Mouse (Mus musculus): ENCODE data around the gene Prss23.

Prss23 gene

DNA sequence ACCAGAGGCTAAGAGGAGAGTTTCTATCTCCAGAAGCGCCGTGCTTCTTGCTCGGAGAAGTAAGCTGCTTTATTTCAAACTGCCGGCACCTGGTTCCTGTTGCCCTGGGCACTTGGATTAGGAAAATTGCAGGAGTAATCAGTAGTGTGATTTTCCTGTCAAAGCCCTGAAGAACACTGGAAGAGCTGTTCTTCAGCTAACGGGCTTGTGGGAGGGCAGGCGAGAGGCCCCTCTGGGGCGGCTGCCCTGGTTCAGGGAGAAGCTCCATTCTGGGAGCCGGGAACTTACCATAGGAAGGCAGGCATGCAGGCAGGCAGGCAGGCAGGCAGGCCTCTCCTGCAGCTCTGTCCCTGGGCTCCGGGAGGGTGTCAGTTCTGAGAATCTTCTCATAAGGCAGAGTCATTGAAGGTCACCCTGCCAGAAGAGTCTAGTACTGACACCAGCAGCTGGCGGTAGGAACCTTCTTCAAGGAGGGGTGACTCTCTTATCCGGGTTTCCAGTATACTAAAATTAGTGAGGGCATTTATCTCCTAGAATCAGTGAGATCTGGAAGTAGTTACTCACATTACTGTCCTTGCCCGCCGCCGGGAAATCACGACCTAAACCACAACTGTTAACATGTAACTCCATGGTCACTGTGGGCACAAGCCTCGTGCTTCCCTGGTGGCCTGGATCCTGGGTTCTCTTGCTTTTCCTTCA is at the start of gene Prss23:
Prss23 (minus strand) TSS at position 457 of the 699 bp plus-strand sequence.
- no peak for DNase-seq (ENCODE audit: low read depth)

DNA sequence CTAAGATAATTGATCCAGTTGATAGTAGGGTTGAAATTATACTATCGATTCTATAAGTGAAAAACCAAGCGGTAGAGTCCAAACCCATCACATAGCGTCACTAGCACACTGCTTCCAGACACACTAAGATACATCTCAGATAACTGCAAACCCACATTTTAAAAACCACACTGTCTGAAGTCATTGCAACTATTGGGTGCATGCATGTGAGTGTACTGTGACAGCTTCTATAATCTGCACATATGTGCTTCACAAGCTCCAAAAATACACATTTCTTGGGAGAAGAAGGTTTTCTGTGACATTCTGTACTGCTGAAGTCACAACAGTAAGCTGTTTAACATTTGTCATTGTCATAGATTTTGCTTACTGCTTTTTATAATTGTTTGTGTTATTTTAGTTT is 49.1 kb upstream of the Prss23 start:
- no peak for DNase-seq (ENCODE audit: low read depth)

DNA sequence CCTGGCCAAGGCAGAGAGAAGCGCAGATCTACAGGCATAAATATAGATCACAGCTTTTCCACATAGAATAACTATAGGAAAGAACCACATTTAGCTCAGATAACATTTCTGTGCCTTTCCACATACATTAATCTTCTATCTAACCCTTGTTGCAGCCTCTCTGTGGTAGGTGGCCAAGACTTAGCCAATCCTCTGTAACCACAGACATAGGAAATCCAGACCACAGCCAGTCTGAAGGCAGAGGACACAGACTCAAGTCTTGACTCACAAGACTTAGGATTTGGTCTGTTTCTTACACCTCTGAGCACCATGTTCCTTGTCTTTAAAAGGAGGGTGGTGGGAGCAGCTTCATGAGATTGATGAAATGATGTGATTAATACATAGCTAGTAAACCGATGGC is 37.6 kb upstream of the Prss23 start:
- DNase-seq (ENCODE audit: low read depth): no peak

DNA sequence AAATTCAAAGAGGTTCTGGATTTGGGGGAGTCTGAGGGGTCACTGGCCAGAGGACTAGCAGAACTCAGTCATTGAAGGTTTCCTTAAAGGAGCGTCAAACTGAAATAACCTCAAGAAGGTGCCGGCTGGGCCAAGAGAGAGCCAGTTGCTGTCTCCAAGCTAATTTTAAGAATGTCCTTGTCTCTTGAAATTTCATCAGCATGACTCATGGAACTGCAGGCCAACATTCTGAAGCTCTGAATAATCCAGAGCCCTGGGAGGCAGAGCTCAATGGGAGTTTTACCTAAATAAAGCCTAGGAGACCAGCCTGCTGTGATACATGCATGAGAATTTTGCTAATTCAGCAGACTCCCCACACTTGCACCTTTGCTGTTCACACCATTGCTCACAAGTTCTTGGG is 36.5 kb upstream of the Prss23 start:
- DNase-seq (ENCODE audit: low read depth): no peak

DNA sequence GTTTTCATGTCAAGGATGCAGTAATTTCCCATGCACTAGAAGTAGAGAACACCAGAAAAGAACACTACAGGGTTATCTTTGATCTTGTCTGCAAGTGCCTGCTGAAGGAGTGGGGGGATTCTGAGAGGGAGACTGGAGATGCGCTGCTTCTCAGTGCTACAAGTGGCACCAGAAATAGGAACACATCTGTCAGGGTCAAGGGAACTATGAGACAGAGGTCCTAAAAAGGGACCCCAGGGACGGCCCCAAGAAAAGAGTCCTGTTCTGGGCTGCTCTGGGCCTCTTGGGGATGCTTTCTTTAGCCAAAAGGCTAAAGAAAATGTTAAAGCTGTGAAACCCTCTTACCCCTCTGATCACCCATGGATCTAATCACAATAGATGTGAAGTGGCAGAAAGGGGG is 35.2 kb upstream of the Prss23 start:
- DNase-seq (ENCODE audit: low read depth): no peak

DNA sequence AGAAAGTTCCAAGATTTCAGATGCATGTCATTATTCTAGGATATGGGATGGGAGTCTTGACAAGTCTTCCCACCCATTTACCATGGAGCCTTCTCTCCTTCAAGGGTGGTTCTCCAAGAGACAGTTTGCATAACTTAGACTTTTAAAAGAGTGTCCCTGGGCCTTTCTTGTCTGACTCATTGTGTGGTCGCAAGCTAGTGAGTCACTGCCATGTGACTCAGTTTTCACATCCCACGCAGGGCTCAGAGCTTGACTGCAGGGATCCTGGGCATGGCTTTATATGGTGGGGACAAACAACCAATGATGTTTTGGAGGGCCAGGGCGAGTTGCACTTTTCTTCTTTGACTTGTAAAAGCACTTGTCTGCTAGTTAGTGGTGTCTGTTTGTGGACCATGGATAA is 34.0 kb upstream of the Prss23 start:
- no peak for DNase-seq (ENCODE audit: low read depth)

DNA sequence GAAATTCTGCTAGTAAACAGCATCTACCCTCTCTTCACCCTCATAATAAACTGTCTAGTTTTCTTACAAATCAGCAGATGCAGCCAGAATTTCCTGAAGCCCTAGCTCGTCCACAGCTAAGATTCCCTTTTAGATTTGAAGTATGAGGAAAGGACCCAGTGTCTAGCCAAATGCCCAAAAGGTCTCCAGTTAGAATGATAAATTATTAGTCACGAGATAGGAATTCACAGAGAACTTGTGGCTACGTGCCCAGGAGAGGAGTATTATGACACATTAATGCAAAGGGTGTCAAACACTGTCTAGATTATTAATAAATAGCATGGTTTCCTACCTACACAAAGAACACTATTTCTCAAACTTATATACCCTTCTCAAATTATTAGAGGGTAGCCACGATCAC is 32.6 kb upstream of the Prss23 start:
- DNase-seq (ENCODE audit: low read depth): no peak

DNA sequence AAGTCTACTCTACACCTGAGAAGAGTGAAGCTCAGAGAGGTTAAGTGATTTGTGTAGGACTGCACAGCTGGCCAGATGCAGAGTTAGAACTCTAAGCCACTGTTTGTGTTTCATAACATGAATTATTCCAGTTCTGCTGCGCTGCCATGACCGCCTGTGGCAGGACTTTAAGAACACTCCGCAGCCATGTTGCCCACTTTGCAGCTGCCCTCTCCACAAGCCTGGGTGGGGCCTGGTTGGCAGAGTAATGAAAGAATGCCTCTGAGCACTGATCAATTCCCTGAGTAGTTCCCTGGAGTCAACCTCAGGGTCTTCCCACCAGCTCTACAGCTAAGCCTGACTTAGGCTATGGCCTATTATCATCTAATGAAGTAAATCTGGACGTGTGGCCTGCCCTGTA is 32.1 kb upstream of the Prss23 start:
- DNase-seq (ENCODE audit: low read depth): no peak

DNA sequence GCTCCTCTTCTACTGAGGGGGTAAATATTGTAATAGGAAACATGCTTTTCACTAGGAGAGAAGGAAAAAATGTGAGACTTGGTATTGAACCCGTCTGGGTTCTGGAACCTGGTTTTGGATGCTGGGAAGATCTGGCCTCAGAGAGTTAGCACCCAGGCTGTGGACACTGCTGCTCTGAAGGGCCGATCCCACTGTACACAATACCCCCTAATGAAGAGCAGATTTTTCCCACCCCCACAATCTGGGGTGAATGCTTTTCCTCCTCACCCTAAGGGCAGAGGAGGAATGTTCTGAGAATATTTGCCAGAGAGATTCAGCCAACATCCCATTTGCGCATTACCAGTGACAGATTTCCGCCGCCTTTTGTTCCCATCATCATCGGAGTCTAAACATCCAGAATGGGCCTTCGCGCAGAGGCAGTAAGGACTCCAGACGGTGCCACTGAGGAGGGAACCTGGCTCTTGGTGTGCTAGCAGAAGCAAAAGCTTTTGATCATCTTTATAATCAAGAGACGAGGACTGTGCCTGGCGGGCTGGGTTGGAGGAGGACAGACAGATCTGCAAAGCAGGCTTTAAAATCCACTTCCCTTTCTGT is 31.6 kb upstream of the Prss23 start:
- DNase-seq (ENCODE audit: low read depth): no peak

DNA sequence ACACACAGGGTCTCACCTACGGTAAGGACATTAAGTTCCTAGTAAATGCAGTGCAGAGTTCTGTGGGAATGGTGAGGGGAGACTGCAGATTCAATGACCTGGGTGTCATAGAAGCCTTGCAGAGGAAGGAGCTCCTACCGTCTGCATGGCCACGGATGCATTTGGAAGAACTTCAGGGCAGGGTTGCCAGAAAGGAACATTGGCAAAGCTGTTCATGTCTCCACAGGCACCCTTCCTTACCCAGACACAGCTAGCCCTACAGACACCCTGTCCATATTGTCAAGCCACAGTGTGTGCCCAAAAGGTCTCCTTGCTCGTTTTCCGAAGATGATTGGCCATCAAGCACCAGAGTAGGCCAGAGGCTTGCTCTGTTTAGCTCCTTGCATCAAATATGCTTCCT is 30.1 kb upstream of the Prss23 start:
- DNase-seq (ENCODE audit: low read depth): no peak

DNA sequence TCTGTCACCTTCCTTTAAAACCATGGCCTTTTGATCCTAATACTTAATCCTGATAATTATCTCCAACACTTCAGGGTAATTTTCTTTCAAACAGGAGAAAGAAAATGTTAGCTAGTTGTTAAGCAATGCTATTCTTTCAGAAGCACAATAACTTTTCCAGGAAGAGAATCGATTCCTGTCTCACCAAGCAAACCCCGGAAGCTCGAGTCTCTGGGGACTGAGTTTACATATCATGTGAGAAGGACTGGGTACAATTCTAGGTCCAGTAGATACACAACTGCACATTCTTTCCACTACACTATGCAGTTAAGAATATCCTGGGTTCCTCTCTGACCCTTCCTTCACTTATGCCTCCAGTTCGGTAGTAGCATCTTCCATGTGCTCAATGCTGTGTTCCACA is 29.7 kb upstream of the Prss23 start:
- DNase-seq (ENCODE audit: low read depth): no peak

DNA sequence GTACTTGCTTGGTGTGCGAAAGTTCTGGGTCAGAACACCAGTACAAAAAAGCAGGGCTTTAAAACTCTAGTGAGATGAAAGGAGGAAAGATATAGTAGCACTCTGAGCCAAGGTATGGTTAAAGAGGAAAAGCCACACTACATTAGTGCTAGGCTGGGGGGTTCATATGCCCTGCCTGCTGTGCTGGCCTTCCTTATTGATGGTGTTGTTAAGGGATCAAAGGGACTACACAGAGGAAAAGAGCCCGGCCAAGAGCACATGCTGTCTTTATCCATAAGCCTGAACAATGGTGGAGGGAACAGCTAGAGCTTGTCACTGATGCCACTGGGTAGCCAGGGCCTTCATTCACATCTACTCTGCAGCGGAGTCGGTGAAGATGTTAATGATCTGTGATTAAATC is 28.2 kb upstream of the Prss23 start:
- no peak for DNase-seq (ENCODE audit: low read depth)

DNA sequence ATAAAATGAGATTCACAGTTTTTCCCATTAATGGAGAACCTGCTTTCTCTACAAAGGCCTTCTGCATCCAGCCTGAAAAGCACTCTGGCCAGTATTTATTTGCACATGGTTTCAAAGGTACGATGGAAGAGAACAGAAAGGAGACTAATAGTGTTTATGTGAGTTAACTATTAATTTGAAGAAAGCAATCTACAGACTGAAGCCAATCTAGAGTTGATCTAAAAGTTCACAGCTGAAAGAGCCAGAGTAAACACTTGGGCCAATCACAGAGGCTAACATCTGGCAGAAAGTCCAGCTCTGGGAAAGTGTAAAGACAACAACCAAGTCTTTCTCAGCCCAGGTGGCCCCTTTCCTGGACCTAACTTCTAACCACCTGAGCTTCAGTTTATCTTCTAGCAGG is 27.1 kb upstream of the Prss23 start:
- DNase-seq (ENCODE audit: low read depth): no peak

DNA sequence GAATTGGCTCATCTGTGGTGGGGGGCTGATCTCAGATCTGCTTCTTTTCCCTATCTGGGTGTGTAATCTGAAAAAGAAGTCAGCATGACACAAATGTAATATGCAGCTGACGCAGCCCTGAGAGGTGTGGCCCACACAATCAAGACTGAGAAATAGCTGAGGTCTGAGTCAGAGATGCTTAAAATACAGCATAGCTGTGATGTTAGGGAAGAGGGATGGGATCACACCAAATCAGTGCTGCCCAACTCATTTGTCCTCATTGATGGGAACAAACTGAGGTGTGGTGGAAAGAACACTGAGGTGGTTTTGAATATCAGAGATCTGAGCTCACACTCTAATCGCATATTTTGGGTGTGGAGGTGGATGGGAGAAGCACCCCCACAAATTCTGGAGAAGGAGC is 14.0 kb upstream of the Prss23 start:
- DNase-seq (ENCODE audit: low read depth): no peak

DNA sequence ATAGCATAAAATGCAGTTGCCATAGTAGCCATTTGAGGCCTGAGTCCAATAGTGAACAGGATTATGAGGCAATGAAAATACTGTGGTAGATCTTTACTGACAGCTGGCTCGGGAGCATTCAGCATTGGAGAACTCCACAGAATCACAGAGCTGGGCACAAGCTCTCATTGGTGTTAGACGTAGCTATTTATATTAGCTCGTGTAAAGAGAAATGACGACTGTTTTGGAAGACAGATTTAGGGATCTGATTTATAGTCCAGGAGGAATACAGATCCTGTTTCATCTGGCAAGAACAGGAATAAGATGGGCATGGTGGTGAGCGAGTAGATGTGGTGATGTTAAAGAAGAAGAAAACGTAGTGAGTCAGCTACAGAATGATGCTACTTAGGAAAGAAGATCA is 12.4 kb upstream of the Prss23 start:
- DNase-seq (ENCODE audit: low read depth): no peak

DNA sequence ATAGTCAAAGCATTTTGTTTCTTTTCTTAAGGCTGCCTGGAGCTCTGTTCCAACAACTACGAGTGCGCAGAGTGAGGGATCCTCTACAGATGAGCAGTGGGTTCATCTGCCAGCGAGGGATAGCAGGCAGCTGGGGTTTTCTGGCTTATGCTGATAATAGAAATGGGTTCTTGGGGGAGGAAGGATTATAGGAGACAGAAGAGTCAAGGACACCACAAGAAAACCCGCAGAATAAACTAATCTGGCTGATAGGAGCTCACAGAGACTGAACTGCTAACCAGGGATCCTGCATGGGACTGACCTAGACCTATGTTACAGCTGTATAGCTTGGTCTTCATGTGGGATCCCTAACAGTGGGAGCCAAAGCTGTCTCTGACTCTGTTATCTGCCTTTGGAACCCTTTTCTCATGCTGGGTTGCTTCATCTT is 456 bp upstream of the Prss23 start:
- no peak for DNase-seq (ENCODE audit: low read depth)

DNA sequence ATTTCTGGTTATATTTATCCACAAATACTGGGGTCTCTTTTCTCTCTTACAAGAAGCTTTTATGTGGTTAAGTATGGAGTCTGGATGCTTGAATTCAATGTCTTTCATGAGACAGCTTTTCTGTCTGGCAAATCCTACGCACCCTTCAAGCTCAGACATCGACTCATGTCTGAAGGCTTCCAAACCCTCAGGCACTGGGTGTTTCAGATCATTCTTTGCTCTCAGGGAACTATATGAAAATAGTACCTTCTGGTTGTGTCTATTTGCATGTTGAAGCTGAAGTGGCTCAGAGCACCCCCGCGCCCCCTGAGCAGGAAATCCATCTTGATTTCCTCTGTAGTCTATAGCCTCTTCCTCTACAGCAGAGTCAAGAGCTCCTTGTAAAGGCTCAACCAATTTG is 3.2 kb downstream of the Prss23 start:
- DNase-seq (ENCODE audit: low read depth): no peak

DNA sequence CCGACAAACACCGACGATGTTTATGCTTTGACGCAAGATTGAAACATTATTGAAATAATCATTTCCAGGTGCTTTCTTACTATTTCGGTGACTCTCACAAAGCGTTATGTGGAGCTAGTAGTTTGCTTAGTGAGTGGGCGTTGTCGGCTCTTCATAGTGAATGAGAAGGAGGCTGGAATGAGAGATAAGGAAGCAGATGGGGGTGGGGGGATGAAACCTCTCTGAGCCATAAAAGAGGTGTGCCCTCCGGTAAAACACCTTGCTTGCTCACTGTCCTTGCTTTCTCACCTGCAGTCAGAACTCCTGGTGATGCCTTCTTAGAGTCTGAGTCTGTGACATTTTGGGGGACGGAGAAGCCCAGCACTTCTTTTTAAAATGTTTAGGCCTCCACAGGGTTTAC is 4.8 kb downstream of the Prss23 start:
- no peak for DNase-seq (ENCODE audit: low read depth)

DNA sequence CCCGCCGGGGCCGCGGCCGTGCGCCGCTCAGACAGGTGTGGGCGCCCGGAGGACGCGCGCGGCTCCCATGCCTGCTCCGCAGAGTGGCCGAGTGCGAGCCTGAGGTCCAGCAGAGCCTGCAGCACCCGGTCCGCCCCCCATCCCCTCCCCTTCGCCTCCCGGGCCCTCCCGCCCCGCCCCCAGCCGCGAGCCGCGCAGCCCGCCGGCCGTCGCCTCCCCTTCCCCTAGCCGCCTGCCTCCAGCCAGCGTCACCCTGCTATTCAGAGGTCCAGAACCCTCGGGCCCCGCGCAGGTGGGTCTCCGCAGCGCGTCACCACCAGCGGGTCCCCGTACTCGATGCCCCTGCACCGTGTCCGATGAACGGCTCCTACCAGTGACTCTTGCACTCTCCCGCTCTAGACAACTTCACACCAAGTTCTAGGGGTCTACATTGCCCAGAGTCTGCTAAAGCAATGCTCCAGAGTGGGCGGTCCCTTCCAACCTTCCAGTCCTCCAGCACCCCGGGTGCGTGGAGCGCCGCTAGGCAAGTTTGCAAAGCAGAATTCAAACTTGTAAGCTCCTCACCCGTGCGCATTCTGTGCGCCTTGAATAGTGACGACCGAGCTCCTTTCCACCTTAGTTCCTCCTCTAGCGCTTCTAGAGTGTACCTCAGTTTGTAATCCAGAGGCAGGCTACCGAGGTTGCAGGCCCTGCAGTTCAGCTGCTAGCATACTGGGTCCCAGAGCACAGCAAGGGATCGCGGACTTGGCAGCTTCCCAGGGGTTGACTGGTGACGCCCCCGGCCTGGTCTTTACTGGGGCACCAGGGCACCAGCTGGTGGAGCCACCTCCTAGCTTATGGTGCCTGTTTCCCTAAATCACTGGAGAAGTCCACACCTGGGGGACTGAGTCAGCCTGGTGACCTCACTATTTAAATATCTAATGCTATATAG is 9.3 kb downstream of the Prss23 start:
- no peak for DNase-seq (ENCODE audit: low read depth)

DNA sequence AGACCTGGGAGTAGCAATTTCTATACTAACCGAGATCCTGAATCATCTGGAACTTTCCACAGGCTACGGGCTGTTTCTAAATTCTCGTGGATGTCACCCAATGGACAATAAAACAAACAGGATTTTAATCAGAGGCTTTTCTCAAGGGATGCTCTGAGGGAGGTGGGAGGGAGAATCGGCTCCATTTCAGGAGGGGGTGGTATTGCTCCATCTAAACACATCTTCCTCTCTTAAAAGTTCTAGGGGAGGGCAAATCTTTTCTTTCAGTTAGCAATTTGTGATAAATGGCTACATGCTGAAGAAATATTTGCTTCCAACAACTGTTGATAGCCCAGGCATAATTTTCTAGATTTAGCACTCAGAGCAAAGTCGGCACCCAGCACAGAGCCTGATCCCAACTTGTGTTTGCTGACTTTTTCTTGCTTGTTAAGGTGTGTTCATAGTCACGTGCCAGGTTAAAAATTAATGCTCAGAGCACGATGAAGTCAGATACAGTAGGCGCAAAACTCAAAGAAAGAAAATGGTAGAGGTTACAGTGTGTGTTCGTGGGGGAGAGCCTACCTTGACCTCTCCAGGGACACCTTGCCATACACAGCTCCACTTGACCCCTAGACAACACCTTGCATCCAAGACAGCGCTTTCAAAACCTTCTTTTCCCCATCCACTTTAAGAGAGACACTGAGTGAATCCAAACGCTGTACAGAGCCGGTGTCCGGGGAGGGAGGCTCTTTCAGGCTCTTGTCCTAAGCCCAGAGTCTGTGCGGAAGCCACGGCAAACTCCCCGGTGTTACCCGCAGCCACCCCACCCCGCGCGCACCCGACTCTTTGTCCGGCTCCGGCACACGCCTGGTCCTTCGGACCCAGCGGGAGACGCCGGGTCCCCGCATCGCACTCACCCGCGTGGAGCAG is 10.2 kb downstream of the Prss23 start:
- DNase-seq (ENCODE audit: low read depth): no peak

DNA sequence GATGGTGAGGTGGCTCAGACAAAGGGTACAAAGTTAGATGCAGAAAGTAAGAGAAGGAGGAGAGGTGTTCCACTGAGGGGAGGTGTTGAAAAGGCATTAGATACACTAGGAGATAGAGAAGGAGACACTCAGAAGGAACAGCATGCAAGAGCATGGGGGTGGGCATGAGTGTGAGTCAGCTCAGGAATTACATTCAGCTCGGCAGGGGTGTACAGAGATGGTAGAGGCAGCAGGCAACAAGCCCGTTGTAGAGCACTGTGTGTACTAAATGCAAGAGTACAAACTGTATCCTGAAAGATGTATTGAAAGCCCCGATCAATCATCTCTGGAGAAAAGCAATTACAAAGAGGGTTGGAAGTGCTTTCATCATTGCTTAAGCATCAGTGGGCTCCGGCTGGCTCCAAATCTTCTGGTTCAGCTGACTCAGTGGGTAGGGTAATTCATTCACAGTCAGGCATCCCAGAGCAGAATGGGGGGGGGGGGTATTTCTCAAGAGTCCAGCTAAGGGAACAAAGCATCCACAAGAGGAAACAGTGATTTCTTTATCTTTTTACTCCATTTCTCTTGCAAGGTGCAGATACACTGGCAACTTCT is 15.0 kb downstream of the Prss23 start:
- no peak for DNase-seq (ENCODE audit: low read depth)

DNA sequence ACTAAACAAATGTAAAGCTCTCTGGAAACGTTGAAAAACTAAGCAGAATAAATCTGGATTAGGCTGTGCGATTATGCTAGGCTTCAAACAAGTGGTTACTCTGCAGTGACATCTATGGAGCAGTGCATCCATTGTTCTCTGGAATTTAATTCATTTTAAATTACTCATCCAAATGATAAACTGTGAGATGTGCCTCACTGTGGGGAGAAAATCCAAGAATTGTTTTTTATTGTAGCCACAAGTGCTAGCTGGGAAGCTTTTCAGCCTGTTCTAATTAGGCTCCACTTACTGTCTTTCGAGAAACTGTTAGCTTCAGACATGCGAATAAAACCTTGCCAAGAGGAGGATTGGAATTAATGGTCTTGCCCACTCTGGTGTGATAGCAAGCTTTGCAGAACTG is 18.3 kb downstream of the Prss23 start:
- DNase-seq (ENCODE audit: low read depth): no peak

Data from induced T-regulatory cell, adult 2 months (primary cell).